Mouse (Mus musculus) cerebellum, adult 2 months (tissue): ENCODE measurements around the gene Fam78a.

Experiments
- CTCF ChIP-seq: fragments of 200-500 bp; IDR thresholded peaks from 2 replicates; pipeline ENCODE4 v1.5.1; 2011; ENCODE audit warnings: low read depth, mild to moderate bottlenecking, control low read depth, low read length, moderate library complexity, borderline replicate concordance; ENCODE audit not compliant: insufficient read depth
- POLR2A ChIP-seq: fragments of 200-500 bp; IDR thresholded peaks from 2 replicates; pipeline ENCODE4 v1.6.1; 2011; ENCODE audit warnings: low read length, control low read depth, borderline replicate concordance; ENCODE audit not compliant: insufficient read depth

- no peak for TF ChIP-seq POLR2A
- no peak for TF ChIP-seq CTCF
Measured at GRCm38 (mm10) chr2:32078522-32078921, 6.1 kb downstream of the Fam78a start.
